Mouse (Mus musculus) stomach, embryonic 16.5 days (tissue): ENCODE results near the gene Lmod1. TPM values are rescaled to one million over a fixed set of nuclear protein-coding genes. Genes with fewer than 3 reads are reported as not detected.

Source experiments
- ATAC-seq: fragments of 200-750 bp; cut with Nextera tagmentation; 2 replicates; pipeline ENCODE4 v1.8.0; 2017; ENCODE audit warnings: moderate number of reproducible peaks, moderate TSS enrichment; ENCODE audit not compliant: insufficient read depth, low FRiP score
- H3K27ac ChIP-seq: fragments of 300-500 bp; sonication (generic); 2 replicates; pipeline ENCODE4 v1.5.1; 2014; ENCODE audit warnings: low read length
- H3K27me3 ChIP-seq: fragments of 300-500 bp; sonication (generic); 2 replicates; pipeline ENCODE4 v1.6.1; 2014; ENCODE audit warnings: low read length, control low read depth, mixed read lengths; ENCODE audit not compliant: control insufficient read depth, insufficient read depth
- H3K36me3 ChIP-seq: fragments of 300-500 bp; sonication (generic); 2 replicates; pipeline ENCODE4 v1.6.1; 2014; ENCODE audit warnings: low read length; ENCODE audit not compliant: control insufficient read depth, insufficient read depth
- H3K4me1 ChIP-seq: fragments of 300-500 bp; sonication (generic); 2 replicates; pipeline ENCODE4 v1.6.1; 2014; ENCODE audit warnings: low read length, control low read depth, mixed read lengths; ENCODE audit not compliant: control insufficient read depth, insufficient read depth
- H3K4me2 ChIP-seq: fragments of 300-500 bp; sonication (generic); 2 replicates; pipeline ENCODE4 v1.6.1; 2014; ENCODE audit warnings: low read depth, low read length, mixed read lengths
- H3K4me3 ChIP-seq: fragments of 300-500 bp; sonication (generic); replicated peaks from 2 replicates; pipeline ENCODE4 v1.5.1; 2014; ENCODE audit warnings: mild to moderate bottlenecking, low read length
- H3K9ac ChIP-seq: fragments of 300-500 bp; sonication (generic); 2 replicates; pipeline ENCODE4 v1.6.1; 2014; ENCODE audit warnings: low read length
- H3K9me3 ChIP-seq: fragments of 300-500 bp; sonication (generic); replicated peaks from 2 replicates; pipeline ENCODE4 v1.6.1; 2016; ENCODE audit warnings: low read length, control low read depth; ENCODE audit not compliant: control insufficient read depth
- WGBS: fragments of 180-500 bp; shearing (Covaris S2); extraction: QIAGEN DNeasy Blood & Tissue Kit; methylation state at CpG from one replicate; pipeline ENCODE4 v1.1.7; 2014; 5-methylcytosine and 5-hydroxymethylcytosine counted together
- polyA plus RNA-seq: library from polyadenylated mRNA; unstranded; fragments of >200 nt; fragmentation: Nextera tagmentation; extraction: Ambion mirVana; gene quantifications from 2 replicates; pipeline ENCODE4 v1.2.1, GENCODE M21; 2015

Lmod1 gene
- polyA plus RNA-seq, 1 experiment from 2014 or later = 17.5 TPM

- Histone ChIP-seq H3K36me3 (peaks cover 40% of the 10 kb centered on the region), H3K9ac (no peak overlapping the region), H3K9me3 (no peaks in the 10 kb centered on the region), H3K4me2 (no peak overlapping the region), H3K27ac (no peak overlapping the region), H3K4me1 (no peaks in the 10 kb centered on the region), H3K4me3 (no peak overlapping the region), H3K27me3 (no peaks in the 10 kb centered on the region)
- WGBS = 87% methylated on average over 4 of the region's 4 CpGs
- no peak for ATAC-seq
Measured at GRCm38 (mm10) chr1:135412130-135412529, 87.5 kb downstream of the Lmod1 start.

- no peak overlapping the region for H3K4me3 ChIP-seq
Measured at GRCm38 (mm10) chr1:135413996-135414395, 89.4 kb downstream of the Lmod1 start.

More at GRCm38 (mm10) chr1:135413996-135414395, 89.4 kb downstream of the Lmod1 start:
- H3K9ac ChIP-seq = no peak overlapping the region
- no peaks in the 10 kb centered on the region for H3K27me3 ChIP-seq
- no peaks in the 10 kb centered on the region for H3K9me3 ChIP-seq
- H3K4me2 ChIP-seq = no peak overlapping the region
- H3K36me3 ChIP-seq = peaks cover 33% of the 10 kb centered on the region
- H3K4me1 ChIP-seq = no peaks in the 10 kb centered on the region
- ATAC-seq = no peak
- no peak overlapping the region for H3K27ac ChIP-seq

Other genes starting within 250 kb of the Lmod1 start
- gene Lgr6, start 219.5 kb upstream of the Lmod1 start, polyA plus RNA-seq = 1.1 and 1.2 TPM in 2 replicates
- 1.6 and 2.8 TPM in 2 replicates for gene Ptpn7, start 192.1 kb upstream of the Lmod1 start, polyA plus RNA-seq
- 35.3 and 37.6 TPM in 2 replicates for gene Arl8a, start 178.0 kb upstream of the Lmod1 start, polyA plus RNA-seq
- 0.90 and 1.3 TPM in 2 replicates for gene Gpr37l1, start 157.1 kb upstream of the Lmod1 start, polyA plus RNA-seq
- 161 and 211 TPM in 2 replicates for gene Elf3, start 66.2 kb upstream of the Lmod1 start, polyA plus RNA-seq
- 129 and 131 TPM in 2 replicates for gene Rnpep, start 40.7 kb upstream of the Lmod1 start, polyA plus RNA-seq
- gene Timm17a, start 11.0 kb upstream of the Lmod1 start, polyA plus RNA-seq = 194 and 219 TPM in 2 replicates
- 37.2 and 38.8 TPM in 2 replicates for gene Shisa4, start 50.4 kb downstream of the Lmod1 start, polyA plus RNA-seq
- 92.4 and 94.8 TPM in 2 replicates for gene Ipo9, start 105.7 kb downstream of the Lmod1 start, polyA plus RNA-seq